Mouse (Mus musculus) erythroblast, embryonic 14.5 days (primary cell): Measurements from ENCODE around the gene H2-DMa.

Experiments
- GATA1 ChIP-seq: IDR thresholded peaks from 2 replicates; pipeline ENCODE4 v1.6.1; 2012; ENCODE audit warnings: low read length, inconsistent platforms, mixed read lengths
- TAL1 ChIP-seq: IDR thresholded peaks from 3 replicates; pipeline ENCODE4 v1.6.1; 2012; ENCODE audit warnings: low read length, inconsistent platforms, mixed read lengths

DNA sequence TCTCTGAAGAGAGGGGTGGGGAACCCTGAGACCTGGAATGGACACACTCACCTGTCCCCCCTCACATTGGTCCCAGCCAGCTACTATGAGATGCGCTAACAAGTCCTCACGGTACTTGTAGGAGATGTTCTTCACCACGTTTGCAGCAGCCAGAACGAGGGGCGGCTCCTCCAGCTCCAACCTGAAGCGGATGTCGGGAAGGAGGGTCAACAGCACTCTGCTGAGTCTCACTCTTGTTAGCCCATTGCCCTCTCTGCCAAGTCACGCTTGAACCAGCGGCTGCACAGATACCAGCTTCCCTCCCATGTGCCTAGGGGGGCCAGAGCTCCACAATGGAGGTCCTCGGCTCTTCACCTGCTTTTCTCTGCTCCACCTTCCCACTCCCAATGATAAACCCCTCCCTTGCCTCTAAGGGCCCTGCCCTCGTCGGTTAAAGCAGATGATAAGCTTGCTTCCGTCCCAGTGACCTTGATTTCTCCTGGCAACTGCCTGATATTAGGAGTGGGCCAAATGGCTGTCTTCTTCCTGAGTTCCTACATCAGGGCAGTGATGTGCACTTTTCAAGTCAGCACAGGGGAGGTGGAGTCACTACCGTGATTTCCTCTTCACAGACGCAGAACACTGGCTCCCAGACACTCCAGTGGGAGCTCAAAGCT is 64.4 kb downstream of the H2-DMa start:
- no peak for TF ChIP-seq TAL1
- TF ChIP-seq GATA1, result no peak
